Mouse (Mus musculus) cortical plate, adult 2 months (tissue): ENCODE results near the gene Mepce.

Experiments
- CTCF ChIP-seq: fragments of 200-500 bp; IDR thresholded peaks from 2 replicates; pipeline ENCODE4 v1.5.1; 2011; ENCODE audit warnings: mild to moderate bottlenecking, control low read depth, low read length; ENCODE audit not compliant: insufficient read depth; ENCODE audit errors: extremely low read depth
- POLR2A ChIP-seq: fragments of 200-500 bp; IDR thresholded peaks from 2 replicates; pipeline ENCODE4 v1.6.1; 2011; ENCODE audit warnings: mild to moderate bottlenecking, low read length, control low read depth; ENCODE audit not compliant: insufficient read depth; ENCODE audit errors: extremely low read depth

DNA sequence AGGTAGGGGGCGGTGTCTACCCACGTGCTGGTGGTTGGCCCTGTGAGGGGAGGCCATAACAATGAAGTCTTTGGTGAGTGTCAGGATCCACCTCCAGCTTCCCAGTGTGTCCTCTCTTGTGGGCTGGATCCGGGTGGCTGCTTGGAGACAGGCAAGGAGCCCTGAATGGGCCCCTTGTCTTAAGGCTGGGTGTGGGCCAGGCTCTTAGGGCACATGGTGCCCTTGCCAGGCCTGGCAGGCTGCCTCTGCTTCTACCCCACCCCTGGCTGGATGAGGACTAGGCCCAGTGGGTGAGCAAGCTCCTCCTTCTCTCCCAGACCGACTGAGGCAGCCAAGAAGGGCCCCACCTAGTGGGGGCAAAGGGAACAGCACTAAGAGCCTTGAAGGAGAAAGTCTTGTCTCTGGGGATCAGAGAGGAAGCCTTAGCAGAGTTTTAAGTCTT lies 27.5 kb downstream of the Mepce start:
- TF ChIP-seq CTCF (peak; percentile 79), POLR2A (no peak)
